Mouse (Mus musculus) G1E (cell line): Measurements from ENCODE around the gene Grin2c.

Experiments
- CTCF ChIP-seq: IDR thresholded peaks from 2 replicates; pipeline ENCODE4 v1.5.1; 2012; ENCODE audit warnings: low read depth, low read length, inconsistent platforms, mixed read lengths
- GATA1 ChIP-seq: IDR thresholded peaks from 2 replicates; pipeline ENCODE4 v1.6.1; 2012; ENCODE audit warnings: borderline replicate concordance, low read length, inconsistent platforms, mixed read lengths
- GATA2 ChIP-seq: IDR thresholded peaks from 2 replicates; pipeline ENCODE4 v1.6.1; 2012; ENCODE audit warnings: low read depth, low read length, inconsistent platforms, borderline replicate concordance
- POLR2AphosphoS5 ChIP-seq: IDR thresholded peaks from 2 replicates; pipeline ENCODE4 v1.6.1; 2012; ENCODE audit warnings: low read depth, low read length, inconsistent platforms; ENCODE audit not compliant: insufficient replicate concordance
- TAL1 ChIP-seq: conservative IDR thresholded peaks from 2 replicates; pipeline ENCODE4 v1.6.1; 2012; ENCODE audit warnings: low read depth, low read length, inconsistent platforms, mixed read lengths

GRCm38 (mm10) chr11:115283891-115284620 lies 17.0 kb upstream of the Grin2c start:
- TF ChIP-seq CTCF: no peak
- no peak for TF ChIP-seq GATA1
- TF ChIP-seq POLR2AphosphoS5: no peak
- TF ChIP-seq TAL1: no peak
- TF ChIP-seq GATA2: no peak
